Mouse (Mus musculus) cerebellum, adult 11 months (tissue): ENCODE results near the gene Tgfb1.

Experiments used
- DNase-seq: peaks from one replicate; pipeline ENCODE4 v3.0.0; 2022

Gene Tgfb1

GRCm38 (mm10) chr7:25753076-25753475, 66.3 kb downstream of the Tgfb1 start:
- no peak for DNase-seq

GRCm38 (mm10) chr7:25753643-25754438, 67.0 kb downstream of the Tgfb1 start:
- no peak for DNase-seq

- DNase-seq, result no peak
Measured at GRCm38 (mm10) chr7:25754439-25754737, 67.6 kb downstream of the Tgfb1 start.
